Mouse (Mus musculus) hindbrain, embryonic 14.5 days (tissue): ENCODE data around the gene F11r. TPM values are rescaled to one million over a fixed set of nuclear protein-coding genes. Genes with fewer than 3 reads are reported as not detected.

ENCODE experiments used
- ATAC-seq: fragments of 200-750 bp; cut with Nextera tagmentation; 2 replicates; pipeline ENCODE4 v1.8.0; 2017; ENCODE audit warnings: moderate number of reproducible peaks, mild to moderate bottlenecking, moderate TSS enrichment, moderate library complexity; ENCODE audit not compliant: low FRiP score
- DNase-seq: peaks from one replicate; pipeline ENCODE4 v3.0.0-alpha.2; 2015; ENCODE audit warnings: low spot score
- H3K27ac ChIP-seq: fragments of 300-500 bp; sonication (generic); 2 replicates; pipeline ENCODE4 v1.5.1; 2014; ENCODE audit warnings: mild to moderate bottlenecking, moderate library complexity
- H3K27me3 ChIP-seq: fragments of 300-500 bp; sonication (generic); 2 replicates; pipeline ENCODE4 v1.6.1; 2014; ENCODE audit warnings: mild to moderate bottlenecking, low read length, mixed read lengths; ENCODE audit not compliant: control insufficient read depth, insufficient read depth
- H3K36me3 ChIP-seq: fragments of 300-500 bp; sonication (generic); replicated peaks from 2 replicates; pipeline ENCODE4 v1.6.1; 2014; ENCODE audit not compliant: control insufficient read depth, insufficient read depth
- H3K4me1 ChIP-seq: fragments of 300-500 bp; sonication (generic); replicated peaks from 2 replicates; pipeline ENCODE4 v1.6.1; 2014; ENCODE audit warnings: antibody characterized with exemption, low read length, mixed read lengths; ENCODE audit not compliant: control insufficient read depth, insufficient read depth
- H3K4me2 ChIP-seq: fragments of 300-500 bp; sonication (generic); replicated peaks from 2 replicates; pipeline ENCODE4 v1.6.1; 2014; ENCODE audit warnings: mild to moderate bottlenecking, moderate library complexity
- H3K4me3 ChIP-seq: fragments of 300-500 bp; sonication (generic); replicated peaks from 2 replicates; pipeline ENCODE4 v1.5.1; 2014; ENCODE audit warnings: mild to moderate bottlenecking, low read length
- H3K9ac ChIP-seq: fragments of 300-500 bp; sonication (generic); 2 replicates; pipeline ENCODE4 v1.6.1; 2014
- H3K9me3 ChIP-seq: fragments of 300-500 bp; sonication (generic); 2 replicates; pipeline ENCODE4 v1.6.1; 2016; ENCODE audit warnings: low read length; ENCODE audit not compliant: control insufficient read depth
- WGBS: fragments of 180-500 bp; shearing (Covaris S2); extraction: QIAGEN DNeasy Blood & Tissue Kit; methylation state at CpG from one replicate; pipeline ENCODE4 v1.1.7; 2014; 5-methylcytosine and 5-hydroxymethylcytosine counted together
- polyA plus RNA-seq: library from polyadenylated mRNA; unstranded; fragments of >200 nt; fragmentation: Nextera tagmentation; extraction: Ambion mirVana; gene quantifications from 2 replicates; pipeline ENCODE4 v1.2.1, GENCODE M21; 2014

F11r gene
- polyA plus RNA-seq, 1 experiment from 2014 or later, result 14.0 TPM

- peak overlapping the region; percentile 88 for H3K4me3 ChIP-seq
- peak overlapping the region; percentile 97 for H3K9ac ChIP-seq
- ATAC-seq, result peak; percentile 63
- H3K27ac ChIP-seq, result peak overlapping the region; percentile 96
- WGBS, result 1% methylated on average over 20 of the region's 20 CpGs
- H3K4me1 ChIP-seq, result peaks cover 12% of the 10 kb centered on the region
- H3K36me3 ChIP-seq, result peaks cover 19% of the 10 kb centered on the region
- no peaks in the 10 kb centered on the region for H3K9me3 ChIP-seq
- peak overlapping the region; percentile 51 for H3K4me2 ChIP-seq
- DNase-seq, result peak; percentile 66
- peaks cover 21% of the 10 kb centered on the region for H3K27me3 ChIP-seq
Measured at GRCm38 (mm10) chr1:171412001-171412441, 25.3 kb upstream of the F11r start.

GRCm38 (mm10) chr1:171412446-171412845 lies 24.9 kb upstream of the F11r start:
- peak; percentile 59 for DNase-seq

DNA sequence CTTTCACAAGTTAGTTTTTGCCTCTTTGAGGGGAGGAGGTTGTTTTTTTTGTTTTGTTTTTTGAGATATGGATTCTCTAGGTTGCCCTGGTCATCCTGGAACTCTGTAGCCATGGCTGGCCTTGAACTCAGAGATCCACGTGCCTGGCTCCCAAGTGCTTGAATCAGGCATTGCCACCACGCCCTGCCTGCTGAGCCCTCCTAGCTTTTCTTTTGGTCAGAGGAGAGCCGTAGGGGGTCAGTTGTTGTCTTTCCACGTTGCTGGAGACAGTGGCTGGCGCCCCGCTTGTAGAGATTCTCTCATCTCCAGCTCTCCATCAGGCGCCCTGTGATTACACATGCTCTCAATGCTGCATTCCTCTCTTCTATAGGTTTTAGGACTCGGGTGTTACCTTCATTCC lies 23.7 kb upstream of the F11r start:
- no peak for ATAC-seq
- WGBS, result 73% methylated on average over 8 of the region's 8 CpGs
- Histone ChIP-seq H3K4me2 (peak overlapping the region; percentile 51), H3K9me3 (no peaks in the 10 kb centered on the region), H3K27ac (no peak overlapping the region), H3K4me1 (peaks cover 12% of the 10 kb centered on the region), H3K27me3 (peaks cover 10% of the 10 kb centered on the region), H3K9ac (no peak overlapping the region), H3K4me3 (no peak overlapping the region), H3K36me3 (peaks cover 35% of the 10 kb centered on the region)
- DNase-seq, result no peak

More at GRCm38 (mm10) chr1:171412446-171412845, 24.9 kb upstream of the F11r start:
- 26% methylated on average over 3 of the region's 3 CpGs for WGBS
- peaks cover 24% of the 10 kb centered on the region for H3K36me3 ChIP-seq
- peaks cover 19% of the 10 kb centered on the region for H3K27me3 ChIP-seq
- peak; percentile 18 for ATAC-seq
- peak overlapping the region; percentile 97 for H3K9ac ChIP-seq
- peaks cover 12% of the 10 kb centered on the region for H3K4me1 ChIP-seq
- no peaks in the 10 kb centered on the region for H3K9me3 ChIP-seq
- H3K27ac ChIP-seq, result peak overlapping the region; percentile 96
- peak overlapping the region; percentile 51 for H3K4me2 ChIP-seq
- H3K4me3 ChIP-seq, result peak overlapping the region; percentile 88

- DNase-seq (no peak), ATAC-seq (no peak)
- WGBS, result 85% methylated on average over 5 of the region's 5 CpGs
- peak within 1 kb of the TSS; percentile 47; the same call in 1 of the 2 replicates for H3K27ac ChIP-seq
- H3K4me3 ChIP-seq, result no peak within 1 kb of the TSS
- no peaks in the 10 kb centered on the region for H3K9me3 ChIP-seq
- no peak within 1 kb of the TSS for H3K9ac ChIP-seq
- H3K36me3 ChIP-seq, result peaks cover 64% of the 10 kb centered on the region
- H3K4me1 ChIP-seq, result peaks cover 2% of the 10 kb centered on the region
- no peaks in the 10 kb centered on the region for H3K27me3 ChIP-seq
- no peak within 1 kb of the TSS for H3K4me2 ChIP-seq
Measured at GRCm38 (mm10) chr1:171418660-171419059, 18.7 kb upstream of the F11r start, which contains the start of gene Tstd1. Gene Tstd1 (plus strand): TSS chr1:171418872.

GRCm38 (mm10) chr1:171419291-171419882 lies 17.9 kb upstream of the F11r start:
- Histone ChIP-seq H3K4me3 (no peak overlapping the region), H3K4me1 (no peaks in the 10 kb centered on the region), H3K27ac (peak overlapping the region; percentile 47; the same call in 1 of the 2 replicates), H3K9me3 (no peaks in the 10 kb centered on the region), H3K36me3 (peaks cover 64% of the 10 kb centered on the region), H3K9ac (no peak overlapping the region), H3K27me3 (no peaks in the 10 kb centered on the region), H3K4me2 (no peak overlapping the region)
- WGBS, result 28% methylated on average over 12 of the region's 12 CpGs
- ATAC-seq (peak; percentile 57), DNase-seq (no peak)

- Histone ChIP-seq H3K4me1 (no peaks in the 10 kb centered on the region), H3K36me3 (peaks cover 64% of the 10 kb centered on the region), H3K4me2 (no peak overlapping the region), H3K4me3 (no peak overlapping the region), H3K9me3 (no peaks in the 10 kb centered on the region), H3K27me3 (no peaks in the 10 kb centered on the region), H3K27ac (peak overlapping the region; percentile 47), H3K9ac (no peak overlapping the region)
- no peak for DNase-seq
- peak; percentile 26; the same call in 1 of the 2 replicates for ATAC-seq
- WGBS, result 63% methylated on average over 5 of the region's 5 CpGs
Measured at GRCm38 (mm10) chr1:171419905-171420304, 17.4 kb upstream of the F11r start.

- Histone ChIP-seq H3K36me3 (peaks cover 39% of the 10 kb centered on the region), H3K9me3 (no peaks in the 10 kb centered on the region), H3K27ac (no peak overlapping the region), H3K27me3 (no peaks in the 10 kb centered on the region), H3K4me3 (no peak overlapping the region), H3K9ac (no peak overlapping the region), H3K4me2 (no peak overlapping the region), H3K4me1 (no peaks in the 10 kb centered on the region)
- DNase-seq, result no peak
- 90% methylated on average over 8 of the region's 8 CpGs for WGBS
- ATAC-seq, result no peak
Measured at GRCm38 (mm10) chr1:171422504-171423095, 14.7 kb upstream of the F11r start.

DNA sequence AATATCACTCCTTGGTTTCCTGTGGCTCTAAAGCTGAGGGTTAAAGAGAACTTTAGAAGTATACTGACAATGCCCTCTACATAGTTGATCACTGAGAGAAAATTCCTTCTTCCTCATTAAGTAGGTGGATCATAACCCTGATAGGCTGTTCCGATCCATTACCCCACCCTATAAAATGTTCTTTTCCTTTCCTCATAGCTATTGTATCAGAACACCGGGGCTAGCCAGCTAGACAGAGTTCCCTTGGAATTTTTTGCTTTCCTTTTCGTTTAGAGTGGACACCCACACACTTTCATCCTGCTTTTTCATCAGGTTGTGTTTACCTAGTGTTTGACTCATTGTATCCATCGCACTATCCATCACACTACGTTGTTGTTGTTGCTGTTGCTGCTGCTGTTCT lies 12.7 kb upstream of the F11r start:
- Histone ChIP-seq H3K36me3 (peaks cover 19% of the 10 kb centered on the region), H3K4me3 (no peak overlapping the region), H3K4me2 (no peak overlapping the region), H3K27ac (no peak overlapping the region), H3K9ac (no peak overlapping the region), H3K9me3 (no peaks in the 10 kb centered on the region), H3K27me3 (no peaks in the 10 kb centered on the region), H3K4me1 (no peaks in the 10 kb centered on the region)
- no peak for ATAC-seq
- WGBS, result 79% methylated on average over 5 of the region's 5 CpGs
- DNase-seq, result no peak

GRCm38 (mm10) chr1:171425126-171425525 lies 12.2 kb upstream of the F11r start:
- no peak overlapping the region for H3K4me2 ChIP-seq
- WGBS, result 85% methylated on average over 4 of the region's 4 CpGs
- no peak overlapping the region for H3K4me3 ChIP-seq

More at GRCm38 (mm10) chr1:171425126-171425525, 12.2 kb upstream of the F11r start:
- no peak overlapping the region for H3K27ac ChIP-seq
- H3K27me3 ChIP-seq, result no peaks in the 10 kb centered on the region
- peaks cover 14% of the 10 kb centered on the region for H3K36me3 ChIP-seq
- no peaks in the 10 kb centered on the region for H3K9me3 ChIP-seq
- no peak for DNase-seq
- ATAC-seq, result no peak
- no peaks in the 10 kb centered on the region for H3K4me1 ChIP-seq
- H3K9ac ChIP-seq, result no peak overlapping the region
